Mouse (Mus musculus) embryonic fibroblast, embryonic 13.5 days (primary cell): Measurements from ENCODE around the gene Rapgefl1.

ENCODE experiments used
- CTCF ChIP-seq: IDR thresholded peaks from 2 replicates; pipeline ENCODE4 v1.5.1; 2011; ENCODE audit warnings: mild to moderate bottlenecking, control low read depth, low read length, moderate library complexity, borderline replicate concordance; ENCODE audit not compliant: insufficient read depth
- POLR2A ChIP-seq: IDR thresholded peaks from 2 replicates; pipeline ENCODE4 v1.6.1; 2011; ENCODE audit warnings: low read depth, mild to moderate bottlenecking, control low read depth, low read length, moderate library complexity

- TF ChIP-seq CTCF (no peak), POLR2A (no peak)
Observed at GRCm38 (mm10) chr11:98846016-98846415, 9.4 kb downstream of the Rapgefl1 start.
